Mouse (Mus musculus): ENCODE measurements around the gene Zfp386.
A peak's percentile ranks its signal among the peaks of the same experiment; 100 is the strongest.

Zfp386 gene

DNA sequence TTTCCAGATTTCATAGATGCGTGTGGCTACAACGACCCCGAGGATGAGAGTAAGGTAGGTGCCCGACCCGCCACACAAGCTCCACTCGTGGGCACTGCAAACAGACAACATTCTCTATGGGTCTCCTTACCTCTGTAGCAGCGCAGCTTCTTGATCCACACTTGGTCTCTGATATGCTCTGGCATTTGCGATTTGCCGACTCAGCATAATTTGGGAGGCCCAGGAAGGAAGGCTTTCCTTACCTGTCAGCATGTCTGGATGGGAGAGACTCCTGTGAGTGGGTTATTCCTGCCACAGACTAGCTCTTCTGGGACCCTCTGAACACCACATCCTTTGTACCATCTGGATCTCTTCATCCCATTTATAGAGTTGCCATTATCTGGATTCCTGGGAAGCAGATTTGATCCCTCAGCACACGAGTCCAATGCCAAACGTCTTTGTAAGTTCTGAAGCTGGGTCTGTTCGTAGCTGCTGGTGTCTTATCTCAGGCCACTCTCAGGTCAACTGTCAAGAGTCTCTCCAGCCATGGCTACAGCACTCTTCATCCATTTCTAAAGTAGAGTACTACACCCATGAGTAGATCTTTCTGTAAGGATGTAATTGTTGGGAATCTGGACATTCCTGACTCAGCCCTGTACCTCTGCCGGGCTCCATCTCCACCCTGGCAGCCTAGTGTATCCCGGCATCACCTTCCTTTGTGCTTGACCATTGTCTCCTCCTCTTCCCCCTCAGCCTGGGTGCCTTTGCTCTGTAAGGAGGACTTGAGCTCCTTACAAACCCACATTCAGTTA, 47.4 kb downstream of the Zfp386 start:
- no peak for DNase-seq (ENCODE audit: low spot score)

DNA sequence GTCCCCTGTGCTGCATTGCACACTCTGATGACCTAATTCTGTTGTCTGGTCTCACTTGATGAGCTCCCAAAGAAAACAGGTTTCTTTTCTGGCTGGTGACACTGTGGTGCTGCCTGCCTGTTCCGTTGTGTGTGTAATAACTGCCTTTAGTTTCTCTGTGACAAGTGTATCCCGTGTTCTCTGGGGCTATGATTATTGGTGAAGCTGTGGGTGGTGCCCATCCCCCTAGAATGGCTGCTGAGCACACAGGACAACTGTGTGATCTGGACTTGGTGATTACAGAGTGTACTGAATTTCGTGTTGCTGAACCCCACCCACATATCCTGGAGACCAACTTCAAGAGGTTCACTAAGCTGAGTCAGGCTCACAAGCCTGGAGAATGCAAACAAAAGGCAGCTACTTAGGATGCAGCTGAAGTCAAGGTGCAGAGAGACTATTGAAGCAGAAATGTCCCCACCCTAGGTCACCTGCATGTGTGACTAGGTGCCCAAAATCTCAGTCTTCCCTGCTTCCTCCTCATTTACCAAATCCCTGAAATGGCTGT, 48.9 kb downstream of the Zfp386 start:
- no peak for DNase-seq (ENCODE audit: low spot score)

DNA sequence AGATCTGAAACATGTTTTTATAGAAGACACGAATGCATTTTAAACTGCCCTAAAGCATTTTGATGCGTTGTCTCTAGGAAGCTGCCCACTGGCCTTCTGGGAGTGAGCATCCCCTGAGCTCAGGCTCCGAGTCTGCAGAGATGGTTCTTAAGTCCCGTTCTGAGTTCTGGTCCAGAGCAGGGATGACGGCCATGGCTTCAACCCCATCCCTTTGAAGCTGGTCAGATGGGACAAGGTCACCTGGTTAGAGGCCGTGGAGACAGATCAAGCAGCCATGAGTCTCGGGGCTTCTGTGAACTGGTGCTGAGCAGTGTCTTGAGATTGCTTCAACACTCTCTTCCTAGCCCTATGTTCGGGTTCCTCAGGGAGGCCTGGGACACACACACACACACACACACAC, 49.6 kb downstream of the Zfp386 start:
- DNase-seq (ENCODE audit: low spot score): no peak

DNA sequence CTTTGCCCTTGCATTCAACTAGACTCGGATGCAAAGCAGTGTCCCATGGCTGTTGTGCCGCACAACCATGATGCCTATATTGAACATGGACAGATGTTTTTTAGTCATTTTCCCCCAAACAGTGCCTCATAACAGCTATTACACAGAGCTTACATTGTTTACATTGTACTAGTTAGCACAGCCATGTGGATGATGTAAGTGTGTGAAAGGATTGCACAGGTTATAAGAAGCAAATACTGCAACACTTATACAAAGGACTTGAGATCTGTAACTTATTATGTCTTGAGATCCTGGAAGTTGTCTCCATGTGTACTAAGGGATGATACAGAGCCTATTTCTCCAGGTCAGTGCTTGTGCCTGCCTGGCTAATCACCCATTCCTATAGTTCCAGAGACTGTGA, 54.4 kb downstream of the Zfp386 start:
- no peak for DNase-seq (ENCODE audit: low spot score)

DNA sequence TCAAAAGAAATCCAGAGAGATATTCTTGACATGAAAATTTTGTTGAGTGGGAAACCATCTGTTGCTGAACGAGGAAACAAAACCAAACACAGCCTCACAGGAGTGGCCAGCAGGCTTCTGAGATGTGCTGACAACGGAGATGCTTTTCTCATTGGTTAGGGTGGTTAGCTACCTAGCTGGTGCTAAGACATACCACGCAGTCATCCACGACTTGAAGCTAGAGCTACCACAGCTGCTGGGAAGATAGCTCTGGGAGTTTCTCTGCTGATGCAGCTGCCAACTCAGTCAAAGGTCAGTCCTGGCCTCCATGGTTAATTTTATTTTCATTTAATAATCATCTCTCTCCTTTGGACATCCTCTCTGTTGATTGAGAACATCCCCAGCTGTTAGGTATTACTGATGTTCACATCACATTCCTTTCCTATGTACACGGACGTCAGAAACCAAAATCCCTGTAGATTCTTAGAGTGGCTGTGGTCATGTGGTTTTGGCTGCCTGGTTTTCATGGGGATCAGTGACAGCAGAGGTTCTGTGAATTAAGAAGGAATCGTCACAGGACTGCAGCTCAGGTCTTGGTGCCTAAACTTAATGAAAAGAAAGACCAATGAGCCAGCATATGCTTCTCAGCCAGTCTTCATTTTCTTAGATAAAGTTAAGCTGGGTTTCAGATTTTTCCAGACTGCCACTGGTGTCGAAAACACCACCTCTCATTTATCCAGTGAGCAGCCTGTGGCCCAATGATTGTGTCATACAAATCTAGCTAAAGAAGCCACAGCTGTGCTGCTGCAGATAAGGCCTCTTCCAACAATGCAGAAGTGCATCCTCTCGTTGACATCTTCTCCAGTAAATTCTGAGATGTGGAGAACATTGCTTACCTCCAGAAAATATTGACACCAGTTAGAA, 62.2 kb downstream of the Zfp386 start:
- peak; percentile 4 for DNase-seq (ENCODE audit: low spot score)

DNA sequence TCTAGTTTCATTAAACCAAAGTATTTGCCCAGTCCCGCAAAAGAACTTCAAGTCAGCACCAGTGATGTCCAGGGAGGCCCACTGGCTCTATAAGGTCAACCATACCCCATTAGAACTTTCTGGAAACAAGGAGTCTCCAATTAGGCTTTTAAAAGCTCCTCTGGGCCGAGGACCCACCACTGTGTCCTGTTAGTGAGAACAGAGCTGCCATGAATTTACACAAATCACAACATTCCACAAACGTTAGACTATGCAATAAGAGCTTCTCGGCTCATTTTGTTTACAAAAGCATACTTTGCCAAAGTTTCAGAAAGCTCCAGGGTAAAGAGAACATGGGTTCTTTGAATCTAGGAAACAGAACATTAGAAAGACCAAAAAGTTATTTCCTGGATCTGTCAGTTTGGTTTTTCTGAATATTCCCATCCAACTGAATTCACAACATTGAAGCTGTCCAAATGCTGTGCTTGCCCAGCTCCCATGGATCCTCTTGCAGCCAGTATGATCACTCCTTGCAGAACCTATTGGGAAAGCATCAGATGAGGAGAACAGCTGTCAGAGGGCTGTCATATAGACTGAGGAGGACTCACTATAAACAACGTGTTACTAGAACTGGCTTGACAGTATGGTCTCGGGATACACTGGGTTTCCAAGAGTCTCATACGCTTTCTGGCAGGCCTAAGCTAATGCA, 63.6 kb downstream of the Zfp386 start:
- no peak for DNase-seq (ENCODE audit: low spot score)

All from adipocyte (in vitro differentiated cells).